Mouse (Mus musculus): ENCODE results near the gene Mpo. TPM values are rescaled to one million over a fixed set of nuclear protein-coding genes. Genes with fewer than 3 reads are reported as not detected.
A peak's percentile ranks its signal among the peaks of the same experiment; 100 is the strongest.

Mpo gene
- 2.6 and 2.9 TPM in 2 replicates for polyA plus RNA-seq (2014; fragmentation: Nextera tagmentation; extraction: Ambion mirVana)

GRCm38 (mm10) chr11:87793460-87793859 lies at the start of gene Mpo:
Mpo (plus strand) TSS chr11:87793581.
- 0 out of 2 replicates have a peak, but pooled peaks cover 3% of the 10 kb centered on the region for H3K4me1 ChIP-seq (ENCODE audit: control insufficient read depth, insufficient read depth, low read length)
- DNase-seq (ENCODE audit: low spot score, missing footprints) (no peak), ATAC-seq (ENCODE audit: low FRiP score) (no peak)
- WGBS = 78% methylated on average over 3 of the region's 3 CpGs
- H3K36me3 ChIP-seq (ENCODE audit: control insufficient read depth, insufficient read depth, low read length) = no peaks in the 10 kb centered on the region
- no peaks in the 10 kb centered on the region for H3K27me3 ChIP-seq (ENCODE audit: control insufficient read depth, insufficient read depth, low read length)
- H3K4me2 ChIP-seq = no peak within 1 kb of the TSS
- H3K9me3 ChIP-seq (ENCODE audit: control insufficient read depth, low read length) = no peaks in the 10 kb centered on the region
- H3K4me3 ChIP-seq (ENCODE audit: low read depth, low read length) = no peak within 1 kb of the TSS
- no peak within 1 kb of the TSS for H3K27ac ChIP-seq (ENCODE audit: low read depth, low read length)
- H3K9ac ChIP-seq (ENCODE audit: low read length) = no peak within 1 kb of the TSS

GRCm38 (mm10) chr11:87743691-87744090 lies 49.7 kb upstream of the Mpo start:
- H3K9me3 ChIP-seq (ENCODE audit: control insufficient read depth, low read length) = no peaks in the 10 kb centered on the region
- no peak overlapping the region for H3K27ac ChIP-seq (ENCODE audit: low read depth, low read length)
- H3K27me3 ChIP-seq (ENCODE audit: control insufficient read depth, insufficient read depth, low read length) = no peaks in the 10 kb centered on the region
- ATAC-seq (ENCODE audit: low FRiP score) = no peak
- no peak overlapping the region for H3K4me3 ChIP-seq (ENCODE audit: low read depth, low read length)
- DNase-seq (ENCODE audit: low spot score, missing footprints) = peak; percentile 65
- H3K4me2 ChIP-seq = no peak overlapping the region
- no peaks in the 10 kb centered on the region for H3K4me1 ChIP-seq (ENCODE audit: control insufficient read depth, insufficient read depth, low read length)
- no peak overlapping the region for H3K9ac ChIP-seq (ENCODE audit: low read length)
- H3K36me3 ChIP-seq (ENCODE audit: control insufficient read depth, insufficient read depth, low read length) = peaks cover 3% of the 10 kb centered on the region; the same call in 1 of the 2 replicates
- WGBS = 95% methylated on average over 3 of the region's 3 CpGs

GRCm38 (mm10) chr11:87744964-87745363 lies 48.4 kb upstream of the Mpo start:
- H3K9me3 ChIP-seq (ENCODE audit: control insufficient read depth, low read length) = no peaks in the 10 kb centered on the region
- 85% methylated on average over 4 of the region's 4 CpGs for WGBS
- H3K4me1 ChIP-seq (ENCODE audit: control insufficient read depth, insufficient read depth, low read length) = no peaks in the 10 kb centered on the region
- H3K27me3 ChIP-seq (ENCODE audit: control insufficient read depth, insufficient read depth, low read length) = no peaks in the 10 kb centered on the region
- no peak overlapping the region for H3K4me3 ChIP-seq (ENCODE audit: low read depth, low read length)
- H3K27ac ChIP-seq (ENCODE audit: low read depth, low read length) = no peak overlapping the region
- H3K9ac ChIP-seq (ENCODE audit: low read length) = no peak overlapping the region
- H3K4me2 ChIP-seq = no peak overlapping the region
- DNase-seq (ENCODE audit: low spot score, missing footprints) = peak; percentile 60
- H3K36me3 ChIP-seq (ENCODE audit: control insufficient read depth, insufficient read depth, low read length) = peaks cover 3% of the 10 kb centered on the region; the same call in 1 of the 2 replicates
- no peak for ATAC-seq (ENCODE audit: low FRiP score)

- no peaks in the 10 kb centered on the region for H3K27me3 ChIP-seq (ENCODE audit: control insufficient read depth, insufficient read depth, low read length)
- no peaks in the 10 kb centered on the region for H3K9me3 ChIP-seq (ENCODE audit: control insufficient read depth, low read length)
- H3K4me1 ChIP-seq (ENCODE audit: control insufficient read depth, insufficient read depth, low read length) = no peaks in the 10 kb centered on the region
- H3K4me3 ChIP-seq (ENCODE audit: low read depth, low read length) = no peak overlapping the region
- peak; percentile 57 for DNase-seq (ENCODE audit: low spot score, missing footprints)
- no peak overlapping the region for H3K27ac ChIP-seq (ENCODE audit: low read depth, low read length)
- no peak for ATAC-seq (ENCODE audit: low FRiP score)
- H3K36me3 ChIP-seq (ENCODE audit: control insufficient read depth, insufficient read depth, low read length) = peaks cover 3% of the 10 kb centered on the region; the same call in 1 of the 2 replicates
- 82% methylated on average over 9 of the region's 9 CpGs for WGBS
- H3K4me2 ChIP-seq = no peak overlapping the region
- no peak overlapping the region for H3K9ac ChIP-seq (ENCODE audit: low read length)
Observed at GRCm38 (mm10) chr11:87745632-87746555, 47.5 kb upstream of the Mpo start.

GRCm38 (mm10) chr11:87747312-87747711 lies 46.1 kb upstream of the Mpo start:
- Histone ChIP-seq H3K4me2 (no peak overlapping the region), H3K27me3 (ENCODE audit: control insufficient read depth, insufficient read depth, low read length) (no peaks in the 10 kb centered on the region), H3K27ac (ENCODE audit: low read depth, low read length) (no peak overlapping the region), H3K4me1 (ENCODE audit: control insufficient read depth, insufficient read depth, low read length) (no peaks in the 10 kb centered on the region), H3K4me3 (ENCODE audit: low read depth, low read length) (no peak overlapping the region), H3K9me3 (ENCODE audit: control insufficient read depth, low read length) (no peaks in the 10 kb centered on the region), H3K9ac (ENCODE audit: low read length) (no peak overlapping the region), H3K36me3 (ENCODE audit: control insufficient read depth, insufficient read depth, low read length) (peaks cover 3% of the 10 kb centered on the region; the same call in 1 of the 2 replicates)
- ATAC-seq (ENCODE audit: low FRiP score) (no peak), DNase-seq (ENCODE audit: low spot score, missing footprints) (peak; percentile 12)
- WGBS = 82% methylated on average over 5 of the region's 5 CpGs

GRCm38 (mm10) chr11:87747716-87748115 lies 45.7 kb upstream of the Mpo start:
- no peak for ATAC-seq (ENCODE audit: low FRiP score)
- DNase-seq (ENCODE audit: low spot score, missing footprints) = peak; percentile 26
- peaks cover 3% of the 10 kb centered on the region; the same call in 1 of the 2 replicates for H3K36me3 ChIP-seq (ENCODE audit: control insufficient read depth, insufficient read depth, low read length)
- no peak overlapping the region for H3K4me2 ChIP-seq
- H3K27me3 ChIP-seq (ENCODE audit: control insufficient read depth, insufficient read depth, low read length) = no peaks in the 10 kb centered on the region
- no peak overlapping the region for H3K4me3 ChIP-seq (ENCODE audit: low read depth, low read length)
- H3K9me3 ChIP-seq (ENCODE audit: control insufficient read depth, low read length) = no peaks in the 10 kb centered on the region
- no peak overlapping the region for H3K27ac ChIP-seq (ENCODE audit: low read depth, low read length)
- H3K4me1 ChIP-seq (ENCODE audit: control insufficient read depth, insufficient read depth, low read length) = no peaks in the 10 kb centered on the region
- WGBS = 92% methylated on average over 7 of the region's 7 CpGs
- no peak overlapping the region for H3K9ac ChIP-seq (ENCODE audit: low read length)

- no peaks in the 10 kb centered on the region for H3K9me3 ChIP-seq (ENCODE audit: control insufficient read depth, low read length)
- DNase-seq (ENCODE audit: low spot score, missing footprints) (peak; percentile 80), ATAC-seq (ENCODE audit: low FRiP score) (no peak)
- no peak overlapping the region for H3K4me3 ChIP-seq (ENCODE audit: low read depth, low read length)
- H3K27me3 ChIP-seq (ENCODE audit: control insufficient read depth, insufficient read depth, low read length) = no peaks in the 10 kb centered on the region
- 39% methylated on average over 19 of the region's 19 CpGs for WGBS
- no peaks in the 10 kb centered on the region for H3K4me1 ChIP-seq (ENCODE audit: control insufficient read depth, insufficient read depth, low read length)
- H3K4me2 ChIP-seq = no peak overlapping the region
- peaks cover 3% of the 10 kb centered on the region; the same call in 1 of the 2 replicates for H3K36me3 ChIP-seq (ENCODE audit: control insufficient read depth, insufficient read depth, low read length)
- H3K9ac ChIP-seq (ENCODE audit: low read length) = no peak overlapping the region
- no peak overlapping the region for H3K27ac ChIP-seq (ENCODE audit: low read depth, low read length)
Observed at GRCm38 (mm10) chr11:87748132-87749119, 45.0 kb upstream of the Mpo start.

GRCm38 (mm10) chr11:87749192-87750042 lies 44.0 kb upstream of the Mpo start:
- no peak overlapping the region for H3K4me2 ChIP-seq
- H3K27me3 ChIP-seq (ENCODE audit: control insufficient read depth, insufficient read depth, low read length) = no peaks in the 10 kb centered on the region
- ATAC-seq (ENCODE audit: low FRiP score) = no peak
- no peaks in the 10 kb centered on the region for H3K36me3 ChIP-seq (ENCODE audit: control insufficient read depth, insufficient read depth, low read length)
- H3K9me3 ChIP-seq (ENCODE audit: control insufficient read depth, low read length) = no peaks in the 10 kb centered on the region
- H3K4me1 ChIP-seq (ENCODE audit: control insufficient read depth, insufficient read depth, low read length) = no peaks in the 10 kb centered on the region
- no peak overlapping the region for H3K4me3 ChIP-seq (ENCODE audit: low read depth, low read length)
- no peak overlapping the region for H3K27ac ChIP-seq (ENCODE audit: low read depth, low read length)
- no peak overlapping the region for H3K9ac ChIP-seq (ENCODE audit: low read length)
- WGBS = 65% methylated on average over 18 of the region's 18 CpGs
- peak; percentile 60 for DNase-seq (ENCODE audit: low spot score, missing footprints)
